Mouse (Mus musculus) kidney, adult 2 months (tissue): ENCODE data around the gene Kif28. TPM values are rescaled to one million over a fixed set of nuclear protein-coding genes. Genes with fewer than 3 reads are reported as not detected.
"Not testable (repeated sequence)": the region's sequence is repeated elsewhere in the genome, so short reads cannot be mapped to it uniquely, and the experiment has no call there.

ENCODE experiments used
- DNase-seq: peaks from one replicate; pipeline ENCODE4 v3.0.0; 2021
- H3K27ac ChIP-seq: fragments of 200-500 bp; 2 replicates; pipeline ENCODE4 v1.5.1; 2012; ENCODE audit warnings: low read depth, low read length, control low read depth, inconsistent platforms; ENCODE audit not compliant: insufficient read depth
- H3K27me3 ChIP-seq: fragments of 200-500 bp; replicated peaks from 2 replicates; pipeline ENCODE4 v1.6.1; 2012; ENCODE audit warnings: mild to moderate bottlenecking, moderate library complexity, low read length, inconsistent platforms; ENCODE audit not compliant: control insufficient read depth, insufficient read depth
- H3K36me3 ChIP-seq: fragments of 200-500 bp; 2 replicates; pipeline ENCODE4 v1.6.1; 2012; ENCODE audit warnings: mild to moderate bottlenecking, moderate library complexity, low read length, inconsistent platforms; ENCODE audit not compliant: control insufficient read depth, insufficient read depth
- H3K4me1 ChIP-seq: fragments of 200-500 bp; 2 replicates; pipeline ENCODE4 v1.6.1; 2011; ENCODE audit warnings: low read length; ENCODE audit not compliant: control insufficient read depth, insufficient read depth
- H3K4me3 ChIP-seq: fragments of 200-500 bp; 2 replicates; pipeline ENCODE4 v1.5.1; 2011; ENCODE audit warnings: mild to moderate bottlenecking, low read depth, low read length, control low read depth; ENCODE audit not compliant: insufficient read depth
- CTCF ChIP-seq: fragments of 200-500 bp; conservative IDR thresholded peaks from 2 replicates; pipeline ENCODE4 v1.5.1; 2011; ENCODE audit warnings: low read depth, mild to moderate bottlenecking, control low read depth, low read length, moderate library complexity, mixed read lengths; ENCODE audit not compliant: insufficient read depth, insufficient read length
- POLR2A ChIP-seq: fragments of 200-500 bp; IDR thresholded peaks from one replicate; pipeline ENCODE4 v1.6.1; 2011; ENCODE audit warnings: low read depth, low read length, control low read depth
- WGBS: fragments of 180-500 bp; shearing (Covaris S2); methylation state at CpG from one replicate; pipeline ENCODE4 v1.1.7; 2018; 5-methylcytosine and 5-hydroxymethylcytosine counted together
- polyA plus RNA-seq: library from polyadenylated mRNA; depleted of rRNA; stranded (reverse); fragments of >200 nt; gene quantifications from 2 replicates; pipeline ENCODE4 v1.2.3, GENCODE M21; 2012

Gene Kif28
- polyA plus RNA-seq, 1 experiment = not detected

DNA sequence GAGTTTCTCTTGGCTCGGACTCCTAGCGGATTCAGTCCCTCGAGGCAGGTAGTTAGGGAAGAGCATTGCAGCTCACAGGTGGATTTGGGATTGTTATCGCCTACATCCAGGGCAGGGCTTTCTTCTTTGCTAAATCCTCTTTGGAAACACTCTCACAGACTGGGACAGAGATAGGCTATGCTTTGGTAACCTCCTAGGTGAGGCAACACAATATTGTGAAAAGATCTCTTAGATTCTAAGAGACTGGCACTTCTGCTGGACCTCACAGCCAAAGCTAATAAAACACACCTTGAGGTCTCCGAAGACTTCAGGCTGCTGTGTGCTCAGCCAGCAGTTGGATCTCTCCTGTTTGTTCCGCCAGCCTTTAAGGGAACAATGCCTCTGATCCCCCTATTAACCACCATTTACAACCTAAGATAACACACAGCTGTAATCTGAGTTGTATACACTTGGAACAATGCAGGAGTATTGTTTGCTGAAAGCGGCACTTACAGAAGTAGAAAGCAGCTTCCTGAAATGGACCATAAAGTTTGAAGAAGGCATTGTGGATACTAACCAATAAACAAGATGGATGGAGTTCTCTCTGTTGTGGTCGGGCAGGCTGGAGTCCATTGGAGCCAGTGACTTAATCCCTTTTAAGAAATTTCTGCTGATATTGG is 22.1 kb downstream of the Kif28 start:
- H3K4me3 ChIP-seq = no peak overlapping the region
- 59% methylated on average over 8 of the region's 8 CpGs for WGBS
- no peaks in the 10 kb centered on the region for H3K27me3 ChIP-seq
- H3K4me1 ChIP-seq = no peaks in the 10 kb centered on the region
- H3K27ac ChIP-seq = no peak overlapping the region
- H3K36me3 ChIP-seq = no peaks in the 10 kb centered on the region
- no peak for TF ChIP-seq CTCF
- TF ChIP-seq POLR2A = no peak
- no peak for DNase-seq

DNA sequence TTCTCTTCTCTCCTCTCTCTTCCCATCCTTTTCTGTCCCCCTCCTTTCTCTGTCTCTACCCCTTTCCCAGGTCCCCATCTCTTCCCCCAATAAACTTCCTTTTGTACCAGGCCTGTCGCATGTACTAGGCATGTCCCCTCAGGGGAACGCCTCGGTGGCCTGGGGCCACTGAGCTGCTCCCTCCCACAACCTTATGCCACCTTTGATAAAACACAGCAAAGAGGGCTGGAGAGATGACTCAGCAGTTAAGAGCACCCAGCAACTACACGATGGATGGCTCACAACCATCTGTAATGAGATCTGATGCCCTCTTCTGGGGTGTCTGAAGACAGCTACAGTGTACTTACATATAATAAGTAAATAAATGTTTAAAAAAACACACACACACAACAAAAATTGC is 29.3 kb downstream of the Kif28 start:
- DNase-seq = no peak
- Histone ChIP-seq H3K27me3 (no peaks in the 10 kb centered on the region), H3K4me3 (no peak overlapping the region), H3K4me1 (no peaks in the 10 kb centered on the region), H3K27ac (no peak overlapping the region), H3K36me3 (no peaks in the 10 kb centered on the region)
- TF ChIP-seq CTCF (no peak), POLR2A (no peak)
- WGBS = 89% methylated on average over 4 of the region's 4 CpGs

DNA sequence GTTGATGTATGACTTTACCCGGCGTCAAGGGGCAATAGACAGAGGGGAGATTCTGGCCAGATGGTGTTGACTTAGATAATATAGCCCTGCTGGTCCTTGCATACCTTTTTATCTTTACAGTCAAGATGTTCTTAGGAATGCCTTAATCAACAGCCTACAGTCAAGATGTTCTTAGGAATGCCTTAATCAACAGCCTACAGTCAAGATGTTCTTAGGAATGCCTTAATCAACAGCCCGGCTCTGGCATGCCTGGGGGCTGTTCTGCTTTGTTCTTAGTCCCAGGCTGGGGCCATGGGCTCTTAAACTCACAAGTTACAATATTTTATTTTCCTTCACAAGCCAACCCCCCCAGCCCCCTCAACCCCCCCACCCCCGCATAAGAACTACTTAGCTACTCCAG is 29.8 kb downstream of the Kif28 start:
- H3K36me3 ChIP-seq, H3K4me1 ChIP-seq, H3K27ac ChIP-seq, H3K27me3 ChIP-seq, H3K4me3 ChIP-seq, DNase-seq: not testable (repeated sequence)
- WGBS = 93% methylated on average over 4 of the region's 4 CpGs

DNA sequence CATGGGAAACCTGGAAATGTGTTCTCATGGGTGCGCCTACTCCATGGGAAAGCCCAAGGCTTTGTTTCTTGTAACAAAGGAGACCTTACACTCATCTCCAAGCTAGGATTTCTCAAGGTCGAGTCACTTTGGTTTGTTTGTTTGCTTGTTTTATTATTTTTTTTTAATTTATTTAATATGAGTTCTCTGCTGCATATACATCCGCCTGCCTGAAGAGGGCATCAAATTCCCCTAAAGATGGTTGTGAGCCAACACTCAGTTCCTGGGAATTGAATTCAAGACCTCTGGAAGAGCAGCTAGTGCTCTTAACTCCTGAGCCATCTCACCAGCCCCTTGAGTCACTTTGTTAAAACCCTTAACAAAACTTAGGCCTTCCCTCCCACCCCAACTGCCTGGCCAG is 31.7 kb downstream of the Kif28 start:
- no peaks in the 10 kb centered on the region for H3K36me3 ChIP-seq
- TF ChIP-seq CTCF (no peak), POLR2A (no peak)
- 90% methylated on average over 3 of the region's 3 CpGs for WGBS

DNA sequence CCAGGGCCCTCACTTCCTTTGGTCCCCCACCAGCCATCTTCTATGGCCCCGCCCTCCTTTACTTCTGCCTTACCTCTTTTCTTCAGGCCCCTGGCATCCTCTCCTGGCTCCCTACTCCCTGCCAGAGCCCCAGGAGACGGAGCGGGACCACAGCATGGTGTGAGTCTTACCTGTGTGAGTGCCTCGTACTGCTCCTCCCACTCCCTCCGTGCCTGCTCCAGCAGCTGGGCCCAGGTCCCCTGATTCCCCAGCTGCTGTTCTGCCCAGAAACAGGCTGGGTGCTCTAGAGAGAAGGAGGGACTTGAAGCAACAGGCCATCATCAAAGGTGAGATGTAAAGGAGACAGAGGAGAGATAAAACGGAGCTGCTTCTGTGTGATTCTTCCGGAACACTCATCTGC is 32.4 kb downstream of the Kif28 start:
- Histone ChIP-seq H3K4me3 (no peak overlapping the region), H3K36me3 (no peaks in the 10 kb centered on the region), H3K4me1 (no peaks in the 10 kb centered on the region), H3K27ac (no peak overlapping the region), H3K27me3 (no peaks in the 10 kb centered on the region)
- no peak for DNase-seq
- TF ChIP-seq CTCF (no peak), POLR2A (no peak)
- WGBS = 88% methylated on average over 7 of the region's 7 CpGs

More for the DNA sequence above, 31.7 kb downstream of the Kif28 start:
- DNase-seq = no peak
- no peak overlapping the region for H3K4me3 ChIP-seq
- H3K4me1 ChIP-seq = no peaks in the 10 kb centered on the region
- H3K27ac ChIP-seq = no peak overlapping the region
- H3K27me3 ChIP-seq = no peaks in the 10 kb centered on the region

DNA sequence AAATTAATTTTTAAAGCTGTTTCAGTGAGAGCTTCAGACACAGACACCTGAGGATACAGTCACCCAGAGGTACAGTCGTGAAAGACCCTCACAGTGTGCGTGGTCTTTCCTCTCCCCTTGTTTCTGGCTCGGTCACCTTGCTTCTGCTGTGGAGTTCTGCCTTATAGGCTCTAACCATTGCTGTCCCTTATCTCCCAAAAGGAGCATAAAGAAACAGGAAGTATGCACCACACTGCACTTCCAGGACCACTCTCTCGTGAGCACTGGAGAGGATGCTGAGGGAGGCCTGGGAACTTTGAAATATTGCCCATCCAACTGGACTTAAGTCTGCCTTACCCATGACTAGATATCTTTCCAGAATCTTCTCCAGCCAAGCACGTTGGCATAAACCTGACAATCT is 34.3 kb downstream of the Kif28 start:
- no peak overlapping the region for H3K4me3 ChIP-seq
- no peaks in the 10 kb centered on the region for H3K4me1 ChIP-seq
- WGBS = 86% methylated on average over 5 of the region's 5 CpGs
- DNase-seq = no peak
- H3K27me3 ChIP-seq = no peaks in the 10 kb centered on the region
- no peaks in the 10 kb centered on the region for H3K36me3 ChIP-seq
- no peak for TF ChIP-seq CTCF
- TF ChIP-seq POLR2A = no peak
- no peak overlapping the region for H3K27ac ChIP-seq

DNA sequence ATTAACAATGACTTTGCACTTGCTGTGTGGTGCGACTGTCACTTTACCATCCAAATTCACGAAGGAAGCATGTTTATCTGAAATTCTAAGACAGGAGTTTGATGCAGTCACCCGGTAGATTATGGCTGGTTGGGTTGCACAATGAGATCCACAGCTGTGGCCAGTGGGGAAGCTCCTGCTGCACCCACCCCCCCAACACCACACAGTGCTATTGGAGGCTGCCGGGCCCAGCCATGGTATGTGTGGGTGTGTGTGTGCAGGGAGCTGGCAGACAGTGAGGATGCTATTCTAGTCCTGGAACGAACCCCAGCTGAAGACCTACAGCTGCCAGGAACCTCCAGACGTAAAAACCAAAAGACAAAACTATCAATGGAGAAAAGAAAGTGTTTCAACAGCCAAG is 35.7 kb downstream of the Kif28 start:
- Histone ChIP-seq H3K36me3 (no peaks in the 10 kb centered on the region), H3K4me1 (no peaks in the 10 kb centered on the region), H3K27ac (no peak overlapping the region), H3K27me3 (no peaks in the 10 kb centered on the region), H3K4me3 (no peak overlapping the region)
- 69% methylated on average over 6 of the region's 6 CpGs for WGBS
- DNase-seq = no peak
- TF ChIP-seq CTCF (no peak), POLR2A (no peak)

DNA sequence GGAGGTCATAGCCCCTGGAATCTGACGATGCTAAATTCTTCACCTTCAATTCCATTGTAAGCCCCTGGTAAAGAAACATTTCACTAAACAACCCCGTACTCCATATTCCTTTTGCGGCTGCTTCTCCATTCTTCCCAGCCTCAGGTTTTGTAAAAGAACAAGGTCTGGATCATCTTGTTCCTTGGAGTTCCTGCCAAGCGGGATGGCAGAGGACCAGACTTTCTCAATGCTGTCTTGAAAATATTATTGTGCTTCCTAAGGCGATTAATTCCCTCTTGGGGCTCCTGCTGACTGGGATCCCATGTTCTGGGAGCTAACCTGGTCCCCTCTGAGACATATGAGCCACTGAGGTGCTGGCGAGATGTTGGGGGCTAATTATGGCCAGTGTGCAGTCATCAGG is 39.9 kb downstream of the Kif28 start:
- no peak overlapping the region for H3K4me3 ChIP-seq
- H3K27me3 ChIP-seq = no peaks in the 10 kb centered on the region
- no peaks in the 10 kb centered on the region for H3K4me1 ChIP-seq
- H3K36me3 ChIP-seq = no peaks in the 10 kb centered on the region
- DNase-seq = no peak
- 86% methylated on average over 6 of the region's 6 CpGs for WGBS
- TF ChIP-seq POLR2A (no peak), CTCF (no peak)
- H3K27ac ChIP-seq = no peak overlapping the region
